Mouse (Mus musculus) small intestine, adult 2 months (tissue): ENCODE measurements around the gene Wwtr1.

ENCODE experiments used
- CTCF ChIP-seq: fragments of 200-500 bp; IDR thresholded peaks from 2 replicates; pipeline ENCODE4 v1.5.1; 2012; ENCODE audit warnings: low read depth, mild to moderate bottlenecking, control low read depth, inconsistent platforms, low read length, moderate library complexity, mixed read lengths; ENCODE audit not compliant: insufficient replicate concordance, insufficient read length; ENCODE audit errors: extremely low read depth
- POLR2A ChIP-seq: fragments of 200-500 bp; IDR thresholded peaks from 2 replicates; pipeline ENCODE4 v1.6.1; 2012; ENCODE audit warnings: low read depth, mild to moderate bottlenecking, control low read depth, inconsistent platforms, low read length, moderate library complexity

DNA sequence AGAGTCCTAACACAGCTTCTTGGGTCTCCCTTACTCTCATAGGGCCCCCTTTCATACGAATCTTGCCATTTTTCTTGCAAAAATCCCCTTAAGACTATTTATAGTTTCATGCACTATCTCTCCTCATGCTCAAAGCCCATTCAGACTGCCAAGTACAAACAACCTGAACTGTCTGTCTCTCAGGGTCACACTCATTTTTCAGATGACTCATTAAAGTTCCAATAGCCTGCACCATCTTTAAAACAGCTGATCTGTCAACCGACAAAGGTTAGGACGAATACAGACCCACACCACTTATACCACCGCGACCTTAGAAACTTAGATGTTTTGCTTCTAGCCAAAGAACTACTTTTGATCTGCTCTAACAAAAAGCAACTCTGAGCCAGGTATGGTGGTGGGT is 12.1 kb downstream of the Wwtr1 start:
- TF ChIP-seq CTCF (no peak), POLR2A (no peak)
